In genomic region chr17:14101446-14101980, GRCm38 (mm10) we compare ENCODE assay signal across 17 mouse cellular contexts. TPM values are rescaled to one million over a fixed set of nuclear protein-coding genes. Genes with fewer than 3 reads are reported as not detected.
DNase-seq lines count a peak whose midpoint lies in the region; ATAC-seq and TF ChIP-seq lines count a peak whose summit lies in the region.
"Not testable (repeated sequence)": the region's sequence is repeated elsewhere in the genome, so short reads cannot be mapped to it uniquely, and the experiment has no call there.
"Had no signal": no experiment of that assay in that cellular context is flagged by ENCODE, and none has a peak within 500 bp of the region (broad histone marks: within the 10 kb centered on the region; RNA-seq: fewer than 3 reads in every experiment).

No protein-coding gene starts in this region.

- not testable (repeated sequence) for TF ChIP-seq EP300 in stomach, postnatal 0 days (optimal IDR thresholded peaks at IDR 0.05)

- ATAC-seq in Patski; intestine, postnatal 0 days; stomach, postnatal 0 days (ENCODE audit: low FRiP score, low TSS enrichment): not testable (repeated sequence)

- H3K4me1 ChIP-seq in cerebellum, adult 2 months (ENCODE audit: control insufficient read depth, insufficient read depth, low read length); intestine, postnatal 0 days (replicated peaks; ENCODE audit: control insufficient read depth, insufficient read depth, low read length); lung, adult 2 months (ENCODE audit: control insufficient read depth, insufficient read depth, low read length); stomach, postnatal 0 days (replicated peaks; ENCODE audit: control insufficient read depth, insufficient read depth): not testable (repeated sequence)

- POLR2A ChIA-PET in Patski (lab: Charles Lee), result not testable (repeated sequence)

- H3K4me2 ChIP-seq in intestine, postnatal 0 days (replicated peaks; ENCODE audit: low read depth); stomach, postnatal 0 days (replicated peaks; ENCODE audit: low read depth): not testable (repeated sequence)

- not testable (repeated sequence) for H3K9me3 ChIP-seq in intestine, postnatal 0 days (ENCODE audit: control insufficient read depth); stomach, postnatal 0 days (ENCODE audit: control insufficient read depth, low read length)

- not testable (repeated sequence) for DNase-seq in Patski (ENCODE audit: low read depth, low spot score); gastrocnemius, adult 2 months; stomach, postnatal 0 days (ENCODE audit: low spot score)
- peak; percentile 11 to 18 for DNase-seq in cerebellum, adult 2 months
- DNase-seq in kidney, postnatal 36 days, result peak; percentile 40 to 51
- peak; percentile 12 for DNase-seq in left cerebral cortex, adult 11 months (ENCODE audit: low spot score)
- peak; percentile 9 for DNase-seq in lung, adult 2 months

- H3K36me3 ChIP-seq in intestine, postnatal 0 days (ENCODE audit: control insufficient read depth, insufficient read depth); stomach, postnatal 0 days (ENCODE audit: control insufficient read depth, insufficient read depth, low read length): not testable (repeated sequence)

- CTCF ChIA-PET in Patski (lab: Charles Lee), result not testable (repeated sequence)

- H3K9ac ChIP-seq in intestine, postnatal 0 days (ENCODE audit: low read depth, low read length); stomach, postnatal 0 days (ENCODE audit: low read length): not testable (repeated sequence)

- 20% methylated on average over 1 of the region's 1 CpGs for whole genome bisulfite sequencing in cerebellum, adult 2 months
- WGBS in intestine, postnatal 0 days, result 7% methylated on average over 1 of the region's 1 CpGs
- 10% methylated on average over 1 of the region's 1 CpGs for WGBS in lung, adult 2 months
- WGBS in stomach, postnatal 0 days, result 11% methylated on average over 1 of the region's 1 CpGs

- not testable (repeated sequence) for H3K27ac ChIP-seq in cerebellum, adult 2 months (ENCODE audit: insufficient read depth, low read length); gastrocnemius, adult 2 months; intestine, postnatal 0 days (ENCODE audit: low read depth, low read length); stomach, postnatal 0 days (replicated peaks)

- peak; percentile 47 for TF ChIP-seq CTCF in Patski (IDR thresholded peaks at IDR 0.05)
- TF ChIP-seq CTCF in cerebellum, adult 2 months (IDR thresholded peaks at IDR 0.05; ENCODE audit: borderline replicate concordance, insufficient read depth, low read depth, low read length); lung, adult 2 months (IDR thresholded peaks at IDR 0.05; ENCODE audit: insufficient read depth, low read length): not testable (repeated sequence)
- TF ChIP-seq CTCF in gastrocnemius, adult 2 months (IDR thresholded peaks at IDR 0.05), result peak; percentile 44
- TF ChIP-seq CTCF in intestine, postnatal 0 days (IDR thresholded peaks at IDR 0.05; ENCODE audit: low read depth), result peak; percentile 58
- TF ChIP-seq CTCF in stomach, postnatal 0 days (IDR thresholded peaks at IDR 0.05; ENCODE audit: low read depth), result peak; percentile 53

- intact Hi-C loops in gastrocnemius, adult 2 months (cut with DNase I), result not testable (repeated sequence)

- in situ Hi-C loops in Patski (cut with MboI; ENCODE audit: low pct_unique_long_range_greater_than_20kb), result not testable (repeated sequence)

- H3K27me3 ChIP-seq in Patski; cerebellum, adult 2 months (ENCODE audit: control insufficient read depth, insufficient read depth, low read length); intestine, postnatal 0 days (replicated peaks; ENCODE audit: control insufficient read depth, insufficient read depth, low read length); stomach, postnatal 0 days (ENCODE audit: control insufficient read depth, insufficient read depth, low read length): not testable (repeated sequence)

- TF ChIP-seq POLR2A in cerebellum, adult 2 months (IDR thresholded peaks at IDR 0.05; ENCODE audit: borderline replicate concordance, insufficient read depth, low read length); lung, adult 2 months (IDR thresholded peaks at IDR 0.05; ENCODE audit: borderline replicate concordance, extremely low read depth, low read depth, low read length): not testable (repeated sequence)

- not testable (repeated sequence) for H3K4me3 ChIP-seq in cerebellum, adult 2 months (replicated peaks; ENCODE audit: insufficient read depth, low read depth, low read length); gastrocnemius, adult 2 months; intestine, postnatal 0 days (ENCODE audit: low read depth, low read length); lung, adult 2 months (replicated peaks; ENCODE audit: extremely low read depth, low read depth, low read length); stomach, postnatal 0 days (ENCODE audit: low read depth, low read length)

RNA-seq across cellular contexts. Expression of gene Gm7358, which starts 42.2 kb away (rescaled TPM):
- not detected for polyA plus RNA-seq in Patski (2021)
- not detected in 2 replicates for polyA plus RNA-seq in cerebellum, adult 2 months (2012; rRNA removed)
- not detected for total RNA-seq in gastrocnemius, adult 2 months (2021)
- not detected in 2 replicates for polyA plus RNA-seq in intestine, postnatal 0 days (2015; fragmentation: Nextera tagmentation; extraction: Ambion mirVana)
- polyA plus RNA-seq in lung, adult 2 months (2012; rRNA removed), result not detected in 2 replicates
- not detected in 2 replicates for polyA plus RNA-seq in stomach, postnatal 0 days (2015; fragmentation: Nextera tagmentation; extraction: Ambion mirVana)
- total RNA-seq: monocyte, adult 5-6 weeks had no signal
- polyA plus RNA-seq: forebrain, embryonic 13.5 days; G1E; gonadal fat pad, adult 2 months; heart, embryonic 16.5 days; hindbrain, embryonic 15.5 days; kidney, embryonic 14.5 days; midbrain, embryonic 10.5 days; neural tube, embryonic 13.5 days had no signal
